Mouse (Mus musculus): Measurements from ENCODE around the gene 4930503B20Rik. TPM values are rescaled to one million over a fixed set of nuclear protein-coding genes. Genes with fewer than 3 reads are reported as not detected.

4930503B20Rik gene
- polyA plus RNA-seq, 1 experiment from 2014 or later, result not detected

DNA sequence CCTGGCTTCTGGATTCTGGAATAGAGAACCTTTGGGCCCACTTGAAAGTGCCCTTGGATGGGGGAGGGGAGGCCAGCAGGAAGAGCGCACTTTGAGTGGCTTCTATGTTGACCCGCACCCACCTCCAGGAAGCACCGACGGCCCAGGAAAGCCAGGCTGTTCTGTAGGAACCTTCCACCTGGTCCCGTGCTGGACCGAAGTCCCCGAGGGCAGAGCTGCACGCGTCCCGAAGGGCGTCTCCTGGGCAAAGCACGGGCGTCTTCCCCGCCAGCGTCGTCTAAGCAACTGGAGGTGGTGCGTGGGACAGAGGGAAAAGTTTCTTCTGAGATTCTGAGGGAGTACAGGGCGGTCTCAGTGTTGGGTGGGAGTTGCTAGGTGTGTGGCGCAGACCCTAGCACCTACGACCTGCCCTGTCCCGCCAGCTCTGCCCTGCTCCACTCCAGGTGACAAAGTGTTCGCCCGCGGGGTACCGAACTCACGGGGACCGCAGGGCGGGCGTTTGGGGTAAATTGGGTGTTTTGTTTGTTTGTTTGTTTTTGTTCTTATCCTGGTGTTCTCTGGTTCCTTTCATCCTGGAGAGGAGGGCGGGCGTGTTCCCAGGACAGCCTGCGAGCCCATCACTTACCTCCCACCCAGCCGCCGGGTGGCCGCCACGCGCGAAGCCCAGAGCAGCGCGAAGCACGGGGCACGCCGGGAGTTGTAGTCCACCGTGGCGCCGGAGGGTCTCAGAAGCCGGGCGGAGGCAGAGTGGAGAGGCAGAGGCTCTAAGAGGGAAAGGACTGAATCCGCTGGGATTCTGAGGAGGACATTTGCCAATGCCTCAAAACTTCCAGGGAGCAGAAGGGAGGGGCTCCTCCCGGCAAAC lies 33.9 kb upstream of the 4930503B20Rik start, which contains the start of gene Samd13:
Samd13 (minus strand) TSS at position 782 of the 865 bp plus-strand sequence.
- no peaks in the 10 kb centered on the region; the same call in 1 of the 2 replicates for H3K4me1 ChIP-seq (ENCODE audit: insufficient read depth, low read depth, low read length)
- peak within 1 kb of the TSS; percentile 48 for H3K4me3 ChIP-seq (ENCODE audit: low read depth, low read length)
- no peaks in the 10 kb centered on the region for H3K27me3 ChIP-seq (replicated peaks; ENCODE audit: insufficient read depth, low read length)
- no peaks in the 10 kb centered on the region for H3K36me3 ChIP-seq (ENCODE audit: insufficient read depth, low read length)
- ATAC-seq (peak; percentile 90), DNase-seq (ENCODE audit: low spot score) (peak; percentile 49)
- no peak within 1 kb of the TSS; the same call in 1 of the 2 replicates for H3K9ac ChIP-seq (replicated peaks; ENCODE audit: low read depth)
- WGBS, result 3% methylated on average over 50 of the region's 50 CpGs
- peak within 1 kb of the TSS; percentile 77 for H3K4me2 ChIP-seq (replicated peaks; ENCODE audit: low read depth, low read length)
- no peak within 1 kb of the TSS for H3K27ac ChIP-seq (ENCODE audit: low read length)
- TF ChIP-seq CTCF (IDR thresholded peaks at IDR 0.05) (no peak), EP300 (IDR thresholded peaks at IDR 0.05) (no peak)
- no peaks in the 10 kb centered on the region for H3K9me3 ChIP-seq (ENCODE audit: low read length)

DNA sequence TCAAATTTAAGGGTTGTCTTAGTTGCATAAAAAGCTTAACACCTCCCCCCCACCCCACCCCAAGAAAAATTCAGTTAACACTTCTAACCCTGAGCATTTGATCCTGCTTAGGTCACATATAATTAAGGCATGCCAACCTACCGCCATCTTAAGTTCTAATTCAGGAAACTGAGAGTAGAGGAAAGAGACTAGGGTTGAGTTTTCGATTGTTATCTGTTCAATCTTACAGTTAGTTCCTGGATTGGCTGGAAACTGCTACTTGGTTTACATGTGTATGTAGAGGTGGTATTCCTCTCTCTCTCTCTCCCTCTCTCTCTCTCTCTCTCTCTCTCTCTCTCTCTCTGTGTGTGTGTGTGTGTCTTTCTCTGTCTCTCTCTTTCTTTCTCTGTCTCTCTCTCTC lies 32.0 kb upstream of the 4930503B20Rik start:
- ATAC-seq (no peak), DNase-seq (ENCODE audit: low spot score) (no peak)
- no peak overlapping the region for H3K27ac ChIP-seq (ENCODE audit: low read length)
- no peak overlapping the region for H3K4me2 ChIP-seq (replicated peaks; ENCODE audit: low read depth, low read length)
- H3K4me1 ChIP-seq (ENCODE audit: insufficient read depth, low read depth, low read length), result no peaks in the 10 kb centered on the region; the same call in 1 of the 2 replicates
- no peaks in the 10 kb centered on the region for H3K27me3 ChIP-seq (replicated peaks; ENCODE audit: insufficient read depth, low read length)
- 70% methylated on average over 2 of the region's 2 CpGs for WGBS
- no peak for TF ChIP-seq CTCF (IDR thresholded peaks at IDR 0.05)
- TF ChIP-seq EP300 (IDR thresholded peaks at IDR 0.05), result no peak
- H3K9ac ChIP-seq (replicated peaks; ENCODE audit: low read depth), result no peak overlapping the region
- H3K4me3 ChIP-seq (ENCODE audit: low read depth, low read length), result no peak overlapping the region
- no peaks in the 10 kb centered on the region for H3K36me3 ChIP-seq (ENCODE audit: insufficient read depth, low read length)
- no peaks in the 10 kb centered on the region for H3K9me3 ChIP-seq (ENCODE audit: low read length)

DNA sequence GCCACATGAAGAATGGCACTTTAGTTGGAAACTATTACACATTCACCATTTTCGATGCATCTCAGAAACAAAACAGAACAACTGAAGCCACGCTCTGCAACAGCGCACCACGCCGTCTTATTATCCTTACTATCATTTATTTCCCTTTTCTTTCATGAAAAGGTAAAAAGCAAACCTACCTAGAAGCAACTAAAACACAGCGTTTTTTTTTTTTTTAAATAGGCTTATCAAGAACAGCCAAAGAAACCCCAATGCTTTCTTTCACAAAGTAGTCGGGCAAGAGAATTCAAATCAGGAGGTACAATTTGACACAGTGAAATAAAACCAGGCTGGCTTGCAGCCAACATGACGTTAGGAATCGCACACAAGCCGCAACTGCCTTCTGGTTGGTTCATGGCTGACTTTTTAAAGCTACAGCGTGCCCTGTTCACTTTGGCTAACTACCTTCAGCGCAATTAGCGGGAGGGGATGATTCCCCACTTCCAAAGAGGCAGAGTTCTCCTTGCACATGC lies 31.1 kb upstream of the 4930503B20Rik start:
- H3K9me3 ChIP-seq (ENCODE audit: low read length), result no peaks in the 10 kb centered on the region
- peak overlapping the region; percentile 54 for H3K4me2 ChIP-seq (replicated peaks; ENCODE audit: low read depth, low read length)
- H3K27ac ChIP-seq (ENCODE audit: low read length), result no peak overlapping the region
- peak overlapping the region; percentile 20; the same call in 1 of the 2 replicates for H3K4me3 ChIP-seq (ENCODE audit: low read depth, low read length)
- DNase-seq (ENCODE audit: low spot score), result peak; percentile 43
- ATAC-seq, result peak; percentile 9; the same call in 1 of the 2 replicates
- no peak overlapping the region for H3K9ac ChIP-seq (replicated peaks; ENCODE audit: low read depth)
- 37% methylated on average over 13 of the region's 13 CpGs for WGBS
- no peaks in the 10 kb centered on the region for H3K27me3 ChIP-seq (replicated peaks; ENCODE audit: insufficient read depth, low read length)
- H3K36me3 ChIP-seq (ENCODE audit: insufficient read depth, low read length), result no peaks in the 10 kb centered on the region
- no peak for TF ChIP-seq CTCF (IDR thresholded peaks at IDR 0.05)
- no peak for TF ChIP-seq EP300 (IDR thresholded peaks at IDR 0.05)
- H3K4me1 ChIP-seq (ENCODE audit: insufficient read depth, low read depth, low read length), result no peaks in the 10 kb centered on the region; the same call in 1 of the 2 replicates

DNA sequence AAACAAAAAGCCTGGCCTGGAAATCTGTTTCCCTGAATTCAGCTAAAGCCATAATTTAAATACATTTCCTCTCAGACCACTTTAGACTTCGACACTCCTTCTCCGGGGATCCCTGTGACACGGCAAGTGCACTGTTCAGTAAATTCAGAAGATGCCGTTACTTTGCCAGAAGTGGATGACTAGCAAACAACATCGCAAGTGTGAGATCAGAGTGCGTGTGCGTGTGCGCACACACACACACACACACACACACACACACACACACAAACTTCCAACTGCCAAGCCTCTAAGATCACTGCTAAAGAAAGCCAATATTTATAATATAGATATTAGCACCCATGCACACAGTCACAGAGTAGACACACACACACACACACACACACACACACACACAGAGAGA lies 30.6 kb upstream of the 4930503B20Rik start:
- Histone ChIP-seq H3K4me1 (ENCODE audit: insufficient read depth, low read depth, low read length) (no peaks in the 10 kb centered on the region; the same call in 1 of the 2 replicates), H3K9me3 (ENCODE audit: low read length) (no peaks in the 10 kb centered on the region), H3K4me3 (ENCODE audit: low read depth, low read length) (no peak overlapping the region), H3K9ac (replicated peaks; ENCODE audit: low read depth) (no peak overlapping the region), H3K27ac (ENCODE audit: low read length) (no peak overlapping the region), H3K36me3 (ENCODE audit: insufficient read depth, low read length) (no peaks in the 10 kb centered on the region), H3K27me3 (replicated peaks; ENCODE audit: insufficient read depth, low read length) (no peaks in the 10 kb centered on the region), H3K4me2 (replicated peaks; ENCODE audit: low read depth, low read length) (peak overlapping the region; percentile 54)
- DNase-seq (ENCODE audit: low spot score) (peak; percentile 28), ATAC-seq (0 out of 2 replicates have a peak, but pooled peaks have one; percentile 32)
- TF ChIP-seq CTCF (IDR thresholded peaks at IDR 0.05), result no peak
- no peak for TF ChIP-seq EP300 (IDR thresholded peaks at IDR 0.05)
- 44% methylated on average over 8 of the region's 8 CpGs for WGBS

DNA sequence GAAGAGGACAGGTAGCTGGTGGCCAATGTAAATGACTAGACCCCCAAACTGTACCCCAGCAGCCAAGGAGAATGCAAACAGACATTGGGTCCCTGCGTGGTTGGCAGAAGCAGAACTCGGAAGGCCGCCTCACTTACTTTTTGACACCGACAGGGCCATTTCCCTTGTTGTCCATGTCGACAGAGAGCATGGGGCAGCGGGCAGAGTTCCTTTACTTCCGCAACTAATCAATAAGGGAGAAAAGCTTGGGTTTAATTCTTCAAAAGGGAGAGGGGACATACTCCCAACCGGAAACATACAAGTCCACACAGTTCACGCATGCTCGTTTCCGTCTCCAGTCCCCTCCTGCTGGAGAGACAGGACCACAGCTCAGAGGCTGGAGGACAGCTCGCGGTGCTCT lies 29.5 kb upstream of the 4930503B20Rik start:
- Histone ChIP-seq H3K27ac (ENCODE audit: low read length) (no peak overlapping the region), H3K36me3 (ENCODE audit: insufficient read depth, low read length) (no peaks in the 10 kb centered on the region), H3K4me2 (replicated peaks; ENCODE audit: low read depth, low read length) (no peak overlapping the region), H3K9ac (replicated peaks; ENCODE audit: low read depth) (no peak overlapping the region), H3K9me3 (ENCODE audit: low read length) (no peaks in the 10 kb centered on the region), H3K4me3 (ENCODE audit: low read depth, low read length) (no peak overlapping the region), H3K4me1 (ENCODE audit: insufficient read depth, low read depth, low read length) (no peaks in the 10 kb centered on the region; the same call in 1 of the 2 replicates), H3K27me3 (replicated peaks; ENCODE audit: insufficient read depth, low read length) (no peaks in the 10 kb centered on the region)
- TF ChIP-seq EP300 (IDR thresholded peaks at IDR 0.05), result no peak
- no peak for TF ChIP-seq CTCF (IDR thresholded peaks at IDR 0.05)
- ATAC-seq (no peak), DNase-seq (ENCODE audit: low spot score) (no peak)
- WGBS, result 88% methylated on average over 13 of the region's 13 CpGs

DNA sequence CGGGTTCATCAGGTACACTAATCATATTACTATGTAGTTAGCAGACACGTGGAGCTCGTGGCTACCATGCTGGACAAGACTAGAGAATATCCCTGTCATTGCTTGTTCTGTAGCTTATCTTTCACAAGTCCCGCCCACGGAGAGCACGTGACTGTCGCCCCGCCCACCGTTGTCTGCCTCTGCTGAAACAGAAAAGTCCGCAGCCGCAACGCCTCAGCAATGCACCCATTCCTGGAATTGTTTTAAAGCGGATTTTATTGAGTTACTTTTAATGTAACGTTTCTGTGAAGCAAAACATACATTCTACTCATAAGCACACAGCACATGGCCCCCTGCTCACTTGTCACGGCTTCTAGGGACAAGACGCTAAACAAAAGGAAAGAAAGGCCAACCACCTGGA lies 28.5 kb upstream of the 4930503B20Rik start:
- WGBS, result 89% methylated on average over 16 of the region's 16 CpGs
- ATAC-seq (no peak), DNase-seq (ENCODE audit: low spot score) (no peak)
- no peak overlapping the region for H3K4me3 ChIP-seq (ENCODE audit: low read depth, low read length)
- TF ChIP-seq EP300 (IDR thresholded peaks at IDR 0.05), result no peak
- no peak for TF ChIP-seq CTCF (IDR thresholded peaks at IDR 0.05)
- no peaks in the 10 kb centered on the region for H3K9me3 ChIP-seq (ENCODE audit: low read length)
- no peak overlapping the region for H3K9ac ChIP-seq (replicated peaks; ENCODE audit: low read depth)
- H3K4me2 ChIP-seq (replicated peaks; ENCODE audit: low read depth, low read length), result no peak overlapping the region
- no peak overlapping the region for H3K27ac ChIP-seq (ENCODE audit: low read length)
- H3K27me3 ChIP-seq (replicated peaks; ENCODE audit: insufficient read depth, low read length), result no peaks in the 10 kb centered on the region
- no peaks in the 10 kb centered on the region for H3K4me1 ChIP-seq (ENCODE audit: insufficient read depth, low read depth, low read length)
- no peaks in the 10 kb centered on the region for H3K36me3 ChIP-seq (ENCODE audit: insufficient read depth, low read length)

All from lung, postnatal 0 days (tissue).